Mouse (Mus musculus) lung, embryonic 14.5 days (tissue): ENCODE data around the gene Lyz2. TPM values are rescaled to one million over a fixed set of nuclear protein-coding genes. Genes with fewer than 3 reads are reported as not detected.

Source experiments
- ATAC-seq: fragments of 200-750 bp; cut with Nextera tagmentation; 2 replicates; pipeline ENCODE4 v1.8.0; 2017; ENCODE audit warnings: mild to moderate bottlenecking, moderate TSS enrichment, moderate library complexity; ENCODE audit not compliant: insufficient read depth
- DNase-seq: peaks from one replicate; pipeline ENCODE4 v3.0.0-alpha.2; 2015
- H3K27ac ChIP-seq: fragments of 300-500 bp; sonication (generic); 2 replicates; pipeline ENCODE4 v1.5.1; 2014; ENCODE audit warnings: low read depth, mild to moderate bottlenecking, moderate library complexity
- H3K27me3 ChIP-seq: fragments of 300-500 bp; sonication (generic); 2 replicates; pipeline ENCODE4 v1.6.1; 2014; ENCODE audit warnings: low read length, control low read depth; ENCODE audit not compliant: insufficient read depth
- H3K36me3 ChIP-seq: fragments of 300-500 bp; sonication (generic); 2 replicates; pipeline ENCODE4 v1.6.1; 2014; ENCODE audit warnings: control low read depth; ENCODE audit not compliant: insufficient read depth
- H3K4me1 ChIP-seq: fragments of 300-500 bp; sonication (generic); 2 replicates; pipeline ENCODE4 v1.6.1; 2014; ENCODE audit warnings: antibody characterized with exemption, control low read depth; ENCODE audit not compliant: insufficient read depth
- H3K4me2 ChIP-seq: fragments of 300-500 bp; sonication (generic); 2 replicates; pipeline ENCODE4 v1.6.1; 2014; ENCODE audit warnings: mild to moderate bottlenecking
- H3K4me3 ChIP-seq: fragments of 300-500 bp; sonication (generic); 2 replicates; pipeline ENCODE4 v1.5.1; 2014; ENCODE audit warnings: low read depth, low read length
- H3K9ac ChIP-seq: fragments of 300-500 bp; sonication (generic); 2 replicates; pipeline ENCODE4 v1.6.1; 2014
- H3K9me3 ChIP-seq: fragments of 300-500 bp; sonication (generic); 2 replicates; pipeline ENCODE4 v1.6.1; 2016; ENCODE audit warnings: low read depth, low read length, control low read depth
- CTCF ChIP-seq: IDR thresholded peaks from 2 replicates; pipeline ENCODE4 v1.5.1; 2016; ENCODE audit warnings: antibody characterized with exemption, low read depth
- WGBS: fragments of 180-500 bp; shearing (Covaris S2); extraction: QIAGEN DNeasy Blood & Tissue Kit; methylation state at CpG from one replicate; pipeline ENCODE4 v1.1.7; 2014; 5-methylcytosine and 5-hydroxymethylcytosine counted together
- polyA plus RNA-seq: library from polyadenylated mRNA; unstranded; fragments of >200 nt; fragmentation: Nextera tagmentation; extraction: Ambion mirVana; gene quantifications from 2 replicates; pipeline ENCODE4 v1.2.1, GENCODE M21; 2014

The Lyz2 gene
- polyA plus RNA-seq, 1 experiment from 2014 or later = 105 TPM

- Histone ChIP-seq H3K27ac (no peak overlapping the region), H3K36me3 (no peaks in the 10 kb centered on the region), H3K9ac (no peak overlapping the region), H3K4me3 (no peak overlapping the region), H3K9me3 (no peaks in the 10 kb centered on the region), H3K4me2 (0 out of 2 replicates have a peak overlapping the region, but pooled peaks have one; percentile 15), H3K27me3 (no peaks in the 10 kb centered on the region), H3K4me1 (0 out of 2 replicates have a peak, but pooled peaks cover 3% of the 10 kb centered on the region)
- no peak for TF ChIP-seq CTCF
- no peak for ATAC-seq
- WGBS = 69% methylated on average over 16 of the region's 16 CpGs
- peak; percentile 15 for DNase-seq
Observed at GRCm38 (mm10) chr10:117229826-117230225, 52.3 kb downstream of the Lyz2 start.

Other genes with a start within 250 kb of the Lyz2 start
- gene Lrrc10, start 237.0 kb downstream of the Lyz2 start, polyA plus RNA-seq = 0.17 and 0.47 TPM in 2 replicates
- 274 and 283 TPM in 2 replicates for gene Cct2, start 218.5 kb downstream of the Lyz2 start, polyA plus RNA-seq
- gene Frs2, start 133.8 kb downstream of the Lyz2 start, polyA plus RNA-seq = 26.4 and 27.8 TPM in 2 replicates
- gene Yeats4, start 57.8 kb downstream of the Lyz2 start, polyA plus RNA-seq = 73.0 and 74.9 TPM in 2 replicates
- not detected in 2 replicates for gene 9530003J23Rik, start 43.6 kb downstream of the Lyz2 start, polyA plus RNA-seq
- gene Lyz1, start 10.5 kb upstream of the Lyz2 start, polyA plus RNA-seq = not detected in 2 replicates
- gene Cpsf6, start 97.7 kb upstream of the Lyz2 start, polyA plus RNA-seq = 186 and 201 TPM in 2 replicates